Mouse (Mus musculus): ENCODE data around the gene Slc22a8. TPM values are rescaled to one million over a fixed set of nuclear protein-coding genes. Genes with fewer than 3 reads are reported as not detected.

The Slc22a8 gene
- total and polyA plus RNA-seq, 3 experiments, result not detected

DNA sequence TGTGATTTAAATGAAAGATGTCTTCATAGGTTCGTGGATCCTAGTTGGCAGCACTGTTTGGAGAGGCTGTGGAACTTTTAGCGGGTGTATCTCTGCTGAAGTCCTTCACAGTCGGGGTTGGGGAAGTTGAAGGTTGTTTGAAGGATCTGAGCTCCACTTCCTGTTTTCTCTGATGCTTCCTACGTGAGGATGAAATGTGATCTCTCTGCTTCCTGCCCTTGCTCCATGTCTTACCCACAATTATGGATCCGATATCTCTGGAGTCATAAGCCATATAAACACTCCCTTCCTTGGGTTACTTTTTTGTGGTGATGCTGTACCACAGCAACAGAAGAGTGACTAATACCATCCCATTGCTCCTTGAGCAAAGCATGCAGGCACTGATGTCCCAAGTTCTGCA, 51.0 kb downstream of the Slc22a8 start:
- Histone ChIP-seq H3K79me2 (replicated peaks; ENCODE audit: control insufficient read depth, extremely low read depth, insufficient read depth, poor library complexity, severe bottlenecking) (no peaks in the 10 kb centered on the region), H3K9me3 (replicated peaks; ENCODE audit: low read length) (no peaks in the 10 kb centered on the region), H3K36me3 (replicated peaks in 1 of 2; ENCODE audit: control insufficient read depth in 1 of 2, insufficient read depth in 1 of 2, low read length in 1 of 2) (no peaks in the 10 kb centered on the region), H3K27me3 (replicated peaks) (no peaks in the 10 kb centered on the region), H3K4me2 (ENCODE audit: insufficient read depth, low read depth, poor library complexity, severe bottlenecking) (no peak overlapping the region), H3K4me3 (replicated peaks in 1 of 3; ENCODE audit: low read depth in 2 of 3, low read length in 2 of 3, poor library complexity in 1 of 3) (no peak overlapping the region), H3K9ac (ENCODE audit: insufficient read depth, low read depth) (no peak overlapping the region), H3K4me1 (ENCODE audit: control insufficient read depth in 1 of 2, insufficient read depth in 2 of 2) (peaks cover 0 to 3% of the 10 kb centered on the region in 2 experiments; a peak in 2 of 4 replicates), H3K27ac (ENCODE audit: insufficient read depth, low read depth) (no peak overlapping the region)
- in situ Hi-C loops (cut with MboI; ENCODE audit: low pct_ligation_motif_present, low pct_unique_long_range_greater_than_20kb, low sequenced_read_pairs) (no loop called here), dilution Hi-C loops (cut with MboI; ENCODE audit: extremely low pct_ligation_motif_present, extremely low pct_unique_long_range_greater_than_20kb, low sequenced_read_pairs) (no loop called here)
- TF ChIP-seq NRF1 (IDR thresholded peaks at IDR 0.05; ENCODE audit: low read depth, low read length) (no peak), JUN (IDR thresholded peaks at IDR 0.05; ENCODE audit: insufficient read depth, low read depth, low read length) (no peak), MAZ (IDR thresholded peaks at IDR 0.05; ENCODE audit: low read depth, low read length) (no peak), E2F4 (IDR thresholded peaks at IDR 0.05; ENCODE audit: insufficient replicate concordance, low read depth, low read length) (no peak), TBP (conservative IDR thresholded peaks at IDR 0.05; ENCODE audit: low read depth, low read length) (no peak), NELFE (IDR thresholded peaks at IDR 0.05; ENCODE audit: low read depth, low read length) (no peak), CHD2 (IDR thresholded peaks at IDR 0.05; ENCODE audit: low read length) (no peak), MAX (IDR thresholded peaks at IDR 0.05; ENCODE audit: low read length) (no peak), ZC3H11A (IDR thresholded peaks at IDR 0.05; ENCODE audit: low read depth, low read length) (no peak), CTCF (conservative IDR thresholded peaks at IDR 0.05 in 1 of 2, IDR thresholded peaks at IDR 0.05 in 1 of 2; ENCODE audit: low read depth in 2 of 2, low read length in 2 of 2) (no peak), TCF12 (IDR thresholded peaks at IDR 0.05; ENCODE audit: low read depth, low read length) (no peak), BHLHE40 (IDR thresholded peaks at IDR 0.05; ENCODE audit: low read depth, low read length) (no peak), ETS1 (conservative IDR thresholded peaks at IDR 0.05; ENCODE audit: low read depth, low read length) (no peak), CHD1 (IDR thresholded peaks at IDR 0.05; ENCODE audit: low read depth, low read length) (no peak), SIN3A (IDR thresholded peaks at IDR 0.05; ENCODE audit: low read length) (no peak), SMC3 (IDR thresholded peaks at IDR 0.05; ENCODE audit: low read depth, low read length) (no peak)
- no peak for DNase-seq (ENCODE audit: extremely low read depth)

- H3K9ac ChIP-seq (ENCODE audit: insufficient read depth, low read depth), result no peak overlapping the region
- no peak for DNase-seq (ENCODE audit: extremely low read depth)
- in situ Hi-C loops (cut with MboI; ENCODE audit: low pct_ligation_motif_present, low pct_unique_long_range_greater_than_20kb, low sequenced_read_pairs) (no loop called here), dilution Hi-C loops (cut with MboI; ENCODE audit: extremely low pct_ligation_motif_present, extremely low pct_unique_long_range_greater_than_20kb, low sequenced_read_pairs) (no loop called here)
- H3K4me1 ChIP-seq (ENCODE audit: control insufficient read depth in 1 of 2, insufficient read depth in 2 of 2), result peaks cover 0 to 3% of the 10 kb centered on the region in 2 experiments; a peak in 2 of 4 replicates
- no peaks in the 10 kb centered on the region for H3K36me3 ChIP-seq (replicated peaks in 1 of 2; ENCODE audit: control insufficient read depth in 1 of 2, insufficient read depth in 1 of 2, low read length in 1 of 2)
- no peak overlapping the region for H3K27ac ChIP-seq (ENCODE audit: insufficient read depth, low read depth)
- H3K9me3 ChIP-seq (replicated peaks; ENCODE audit: low read length), result no peaks in the 10 kb centered on the region
- H3K4me2 ChIP-seq (ENCODE audit: insufficient read depth, low read depth, poor library complexity, severe bottlenecking), result no peak overlapping the region
- H3K27me3 ChIP-seq (replicated peaks), result no peaks in the 10 kb centered on the region
- TF ChIP-seq NRF1 (IDR thresholded peaks at IDR 0.05; ENCODE audit: low read depth, low read length) (no peak), TBP (conservative IDR thresholded peaks at IDR 0.05; ENCODE audit: low read depth, low read length) (no peak), SIN3A (IDR thresholded peaks at IDR 0.05; ENCODE audit: low read length) (no peak), ZKSCAN1 (IDR thresholded peaks at IDR 0.05; ENCODE audit: borderline replicate concordance, low read depth, low read length) (no peak), ZMIZ1 (IDR thresholded peaks at IDR 0.05; ENCODE audit: low read depth, low read length) (no peak)
- no peak overlapping the region for H3K4me3 ChIP-seq (replicated peaks in 1 of 3; ENCODE audit: low read depth in 2 of 3, low read length in 2 of 3, poor library complexity in 1 of 3)
- H3K79me2 ChIP-seq (replicated peaks; ENCODE audit: control insufficient read depth, extremely low read depth, insufficient read depth, poor library complexity, severe bottlenecking), result no peaks in the 10 kb centered on the region
Measured at GRCm38 (mm10) chr19:8646393-8646792, 55.3 kb downstream of the Slc22a8 start.

All from CH12.LX (cell line).